Mouse (Mus musculus): ENCODE measurements around the gene Srcin1.
A peak's percentile ranks its signal among the peaks of the same experiment; 100 is the strongest.

Gene Srcin1

DNA sequence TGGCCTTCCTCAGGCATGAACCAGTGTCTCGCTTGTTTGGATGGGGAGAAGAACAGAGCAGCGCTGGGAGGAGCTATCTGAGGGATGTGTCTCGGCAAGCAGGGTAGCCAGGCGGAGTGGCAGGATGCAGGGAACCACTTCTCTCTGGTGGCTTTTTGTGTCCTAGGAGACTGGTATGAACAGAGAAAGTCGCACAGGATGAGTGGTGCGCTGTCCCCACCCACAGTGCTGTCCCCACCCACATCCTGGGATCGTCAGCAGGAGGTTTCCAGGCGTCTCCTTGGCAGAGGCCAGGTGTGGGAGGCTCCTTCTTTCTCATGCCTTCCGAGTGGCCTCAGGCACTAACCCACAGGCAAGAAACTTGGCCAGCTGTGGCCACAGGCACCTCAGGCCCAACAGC, 73.6 kb downstream of the Srcin1 start:
- no peak for DNase-seq (ENCODE audit: low spot score)

DNA sequence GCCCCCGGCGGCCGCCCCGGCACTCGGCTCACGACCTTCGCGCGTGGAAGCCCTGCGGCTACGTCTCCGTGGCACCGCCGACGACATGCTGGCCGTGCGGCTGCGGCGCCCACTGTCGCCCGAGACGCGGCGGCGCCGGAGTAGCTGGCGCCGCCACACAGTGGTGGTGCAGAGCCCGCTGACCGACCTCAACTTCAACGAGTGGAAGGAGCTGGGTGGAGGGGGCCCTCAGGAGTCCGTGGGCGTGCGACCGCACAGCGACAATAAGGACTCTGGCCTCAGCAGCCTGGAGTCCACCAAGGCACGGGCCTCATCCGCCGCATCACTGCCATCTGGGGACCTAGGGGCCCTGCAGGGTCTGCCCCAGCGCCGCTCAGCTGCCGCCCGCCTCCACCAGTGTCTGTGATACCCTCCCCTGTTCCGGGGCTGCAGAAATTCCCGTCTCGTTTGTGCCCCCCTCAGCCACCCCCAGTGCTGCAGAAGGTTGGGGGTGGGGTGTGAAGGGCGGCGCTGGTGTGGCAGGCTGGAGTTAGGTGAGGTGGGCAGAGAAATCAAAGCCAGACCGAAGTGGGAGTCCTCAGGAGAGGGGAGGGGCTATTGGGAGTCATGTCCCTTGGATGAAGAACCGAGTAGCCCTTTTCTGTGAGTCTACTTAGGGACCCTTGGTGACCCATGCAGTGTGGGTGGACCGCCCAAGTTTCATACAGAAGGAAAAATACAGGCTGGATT, 75.1 kb downstream of the Srcin1 start:
- DNase-seq (ENCODE audit: low spot score) = no peak

DNA sequence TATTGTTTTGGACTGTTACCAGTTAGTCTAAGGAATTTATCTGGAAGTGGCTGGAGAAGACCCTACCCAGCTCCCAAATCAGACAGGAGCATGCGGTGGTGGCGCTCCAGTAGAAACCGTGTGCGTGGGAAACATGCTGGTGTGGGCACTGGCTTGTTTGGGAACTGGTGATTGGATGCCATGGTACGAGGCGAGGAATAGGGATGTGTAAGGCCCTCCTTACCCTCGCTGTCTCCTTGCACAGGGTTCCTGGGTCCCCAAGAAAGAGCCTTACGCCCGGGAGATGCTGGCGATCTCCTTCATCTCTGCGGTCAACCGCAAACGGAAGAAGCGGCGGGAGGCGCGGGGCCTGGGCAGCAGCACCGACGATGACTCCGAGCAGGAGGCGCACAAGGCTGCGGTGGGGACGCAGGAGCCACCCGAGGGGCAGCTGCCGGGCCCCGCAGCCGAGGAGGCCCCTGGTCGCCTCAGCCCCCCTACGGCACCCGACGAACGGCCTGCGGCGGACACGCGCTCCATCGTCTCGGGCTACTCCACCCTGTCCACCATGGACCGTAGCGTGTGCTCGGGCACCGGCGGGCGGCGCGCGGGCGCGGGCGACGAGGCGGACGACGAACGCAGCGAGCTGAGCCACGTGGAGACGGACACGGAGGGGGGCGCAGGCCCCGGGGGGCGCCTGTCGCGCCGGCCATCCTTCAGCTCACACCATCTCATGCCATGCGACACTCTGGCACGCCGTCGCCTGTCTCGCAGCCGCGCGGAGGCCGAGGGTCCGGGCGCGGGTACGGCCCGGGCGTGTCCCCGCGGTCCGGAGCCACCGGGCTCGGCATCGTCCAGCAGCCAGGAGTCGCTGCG, 75.9 kb downstream of the Srcin1 start, which contains the start of gene 4933428G20Rik:
TSS of gene 4933428G20Rik (minus strand) at position 476 of the 855 bp plus-strand sequence.
- no peak for DNase-seq (ENCODE audit: low spot score)

- no peak for DNase-seq (ENCODE audit: low spot score)
These were observed 78.4 kb downstream of the Srcin1 start for GRCm38 (mm10) chr11:97497543-97497942.

- DNase-seq (ENCODE audit: low spot score) = no peak
These were observed 83.2 kb downstream of the Srcin1 start for GRCm38 (mm10) chr11:97492836-97493235.

DNA sequence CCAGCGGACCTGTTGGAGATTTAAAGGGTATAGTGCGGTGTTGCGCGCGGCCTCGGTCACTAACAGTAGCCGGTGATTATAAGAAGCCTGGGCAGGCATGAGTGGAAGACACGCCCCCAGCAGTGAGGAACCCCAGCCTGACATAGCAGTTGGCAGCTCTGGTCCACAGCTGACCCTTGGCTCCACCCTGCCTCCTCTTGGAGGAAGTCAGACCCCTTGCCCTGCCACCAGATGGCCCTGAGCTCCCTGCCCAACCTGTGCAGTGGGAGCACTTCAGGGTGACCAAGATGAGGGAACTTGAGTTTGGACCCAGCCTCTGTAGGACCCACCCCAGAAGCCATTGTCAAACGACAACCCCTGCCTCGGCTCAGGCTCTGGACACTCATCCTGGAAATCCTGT, 84.3 kb downstream of the Srcin1 start:
- no peak for DNase-seq (ENCODE audit: low spot score)

DNA sequence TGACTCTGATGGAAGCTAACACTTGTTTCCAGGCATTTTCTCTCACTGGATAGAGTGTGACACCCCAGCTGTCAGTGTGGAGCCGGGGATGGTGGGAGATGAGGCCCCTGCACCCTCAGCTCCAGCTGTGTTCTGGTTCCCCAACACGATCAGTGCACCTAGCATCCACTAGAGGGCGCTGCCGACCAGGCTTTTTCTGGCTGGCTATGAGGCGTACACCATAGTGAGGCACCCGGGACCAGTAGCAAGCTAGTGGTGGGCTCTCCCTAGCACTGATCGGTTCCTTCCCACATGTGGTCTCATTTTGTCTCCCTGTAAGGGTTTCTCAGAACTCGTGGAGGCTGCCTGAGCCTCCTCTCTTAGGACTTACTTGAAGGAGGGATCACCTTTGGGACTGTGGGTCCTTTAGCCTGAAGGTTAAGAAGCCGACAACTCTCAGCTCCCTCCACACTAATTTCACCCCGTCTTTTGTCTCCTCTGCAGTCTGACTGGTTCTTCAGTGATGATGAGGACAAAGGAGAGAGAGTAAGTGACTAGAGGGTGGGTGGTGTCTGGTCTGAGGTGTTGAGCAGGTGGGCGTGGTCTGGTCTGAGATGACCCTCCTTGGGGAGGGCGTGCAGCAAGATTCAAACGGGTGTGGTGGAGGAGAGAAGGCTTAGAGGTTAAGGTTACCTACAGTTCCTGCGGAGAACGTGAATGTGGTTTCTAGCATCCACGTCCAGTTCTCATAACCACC, 86.2 kb downstream of the Srcin1 start:
- no peak for DNase-seq (ENCODE audit: low spot score)

GRCm38 (mm10) chr11:97487656-97488055, 88.3 kb downstream of the Srcin1 start:
- DNase-seq (ENCODE audit: low spot score) = no peak

DNA sequence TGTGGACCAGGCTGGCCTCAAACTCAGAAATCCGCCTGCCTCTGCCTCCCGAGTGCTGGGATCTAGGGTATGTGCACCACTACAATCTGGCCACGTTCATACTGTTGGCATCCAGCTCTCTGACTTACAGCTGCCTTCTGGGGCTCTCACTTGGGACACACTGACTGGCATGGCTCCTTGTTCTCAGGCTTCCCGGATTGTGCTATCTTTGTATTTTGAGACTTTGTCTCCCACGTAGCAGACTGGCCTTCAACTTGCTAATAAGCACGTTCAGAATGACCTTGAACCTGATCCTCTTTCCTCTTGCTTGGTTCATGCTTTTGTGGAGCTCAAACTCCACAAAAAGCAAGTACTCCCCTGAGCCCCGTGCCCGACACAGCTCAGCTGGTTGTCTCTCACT, 90.3 kb downstream of the Srcin1 start:
- DNase-seq (ENCODE audit: low spot score) = no peak

DNA sequence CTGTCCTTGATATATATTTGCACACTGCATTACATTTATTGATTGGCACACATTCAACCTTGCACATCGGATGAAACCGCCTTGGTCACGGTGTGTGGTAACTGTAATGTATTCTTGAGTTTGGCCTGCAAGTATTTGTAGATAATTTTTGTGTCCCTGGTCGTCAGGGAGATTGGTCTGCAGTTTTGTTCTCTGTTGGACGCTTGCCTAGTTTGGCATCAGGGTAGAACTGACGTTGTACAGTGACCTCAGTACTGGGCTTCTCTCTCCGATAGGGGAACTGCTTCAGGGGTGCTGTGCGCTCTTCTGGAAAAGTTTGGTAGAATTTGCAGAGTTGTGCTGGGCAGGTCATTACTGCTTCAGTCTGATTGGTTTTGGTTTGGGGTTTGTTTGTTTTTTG, 96.2 kb downstream of the Srcin1 start:
- no peak for DNase-seq (ENCODE audit: low spot score)

- DNase-seq (ENCODE audit: low spot score) = no peak
These were observed 96.9 kb downstream of the Srcin1 start for GRCm38 (mm10) chr11:97479085-97479484.

- DNase-seq (ENCODE audit: low spot score) = no peak
These were observed 97.6 kb downstream of the Srcin1 start for GRCm38 (mm10) chr11:97478345-97478744.

DNA sequence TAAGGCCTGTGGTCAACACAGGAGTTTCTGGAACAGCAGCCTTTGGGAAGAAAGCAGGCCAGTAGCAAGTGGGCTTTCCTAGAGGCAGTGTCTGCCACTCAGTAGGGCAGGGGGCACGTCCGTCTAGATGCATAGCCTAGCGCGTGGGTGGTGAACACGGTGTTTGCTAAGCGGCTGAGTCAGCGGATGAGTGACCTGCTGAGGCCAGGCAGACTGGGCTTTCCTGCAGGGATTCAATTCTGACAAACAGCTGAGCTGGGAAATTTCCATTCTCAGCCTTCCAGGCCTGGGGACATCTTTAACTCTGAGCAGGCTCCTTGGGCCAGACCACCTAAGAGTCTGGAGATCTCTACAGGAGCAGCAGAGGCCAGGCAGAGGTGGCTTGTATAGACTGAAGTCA, 98.6 kb downstream of the Srcin1 start:
- no peak for DNase-seq (ENCODE audit: low spot score)

DNA sequence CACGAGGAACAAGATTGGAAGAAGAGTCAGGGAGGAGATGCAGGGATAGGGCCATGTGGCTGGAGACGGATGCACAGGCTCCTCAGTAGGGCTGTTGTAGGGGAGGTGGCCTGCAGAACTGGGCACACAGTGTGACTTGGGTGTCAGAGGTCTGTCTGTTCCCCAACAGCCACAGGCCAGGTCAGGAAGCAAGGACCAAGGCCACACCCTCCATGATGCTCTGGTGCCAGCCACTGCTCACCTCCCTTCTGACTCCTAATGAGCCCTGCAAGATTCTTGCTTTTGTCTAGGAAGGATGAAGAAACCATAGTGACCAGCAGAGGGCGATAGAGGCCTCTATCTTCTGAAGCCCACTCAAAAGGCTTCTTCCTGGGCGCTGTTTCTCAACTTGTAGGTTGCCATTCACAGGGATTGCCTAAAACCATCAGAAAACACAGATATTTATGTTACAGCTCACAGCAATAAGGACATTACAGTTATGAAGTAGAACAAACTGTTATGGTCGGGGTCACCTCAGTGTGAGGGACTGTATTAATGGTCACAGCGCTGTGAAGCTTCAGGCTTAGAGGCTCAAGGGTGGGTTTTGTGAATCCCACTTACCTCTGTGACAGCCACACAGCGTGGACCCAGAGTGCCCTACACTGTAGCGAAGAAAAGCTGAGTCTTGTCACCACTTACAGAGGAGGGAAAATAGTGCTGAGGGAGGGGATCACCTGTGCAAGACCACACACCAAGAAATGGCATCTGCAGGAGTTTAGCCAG, 99.5 kb downstream of the Srcin1 start:
- DNase-seq (ENCODE audit: low spot score) = no peak

DNA sequence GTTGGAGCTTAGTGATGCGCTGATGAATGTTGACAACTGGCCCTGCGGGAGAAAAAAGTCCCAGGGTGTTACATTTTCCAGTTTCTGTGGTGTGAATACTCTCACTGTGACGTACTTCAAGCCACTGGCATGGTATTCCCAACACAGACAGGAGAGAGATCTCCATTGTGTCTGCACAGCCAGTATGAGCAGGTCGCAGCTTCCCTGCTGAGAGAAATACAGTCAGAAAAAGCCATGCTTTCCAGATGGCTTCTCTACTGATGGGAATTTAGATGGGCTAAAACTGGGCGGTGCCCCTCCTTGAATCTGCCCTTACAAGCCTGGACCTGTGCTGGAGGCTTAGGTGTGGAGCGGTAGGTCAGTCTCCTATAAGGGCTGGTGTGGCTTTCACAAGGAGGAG, 104.7 kb downstream of the Srcin1 start:
- no peak for DNase-seq (ENCODE audit: low spot score)

- no peak for DNase-seq (ENCODE audit: low spot score)
These were observed 106.2 kb downstream of the Srcin1 start for GRCm38 (mm10) chr11:97469828-97470227.

- peak; percentile 57 for DNase-seq (ENCODE audit: low spot score)
These were observed 107.2 kb downstream of the Srcin1 start for GRCm38 (mm10) chr11:97468639-97469287.

- no peak for DNase-seq (ENCODE audit: low spot score)
These were observed 109.4 kb downstream of the Srcin1 start for GRCm38 (mm10) chr11:97466444-97467160.

DNA sequence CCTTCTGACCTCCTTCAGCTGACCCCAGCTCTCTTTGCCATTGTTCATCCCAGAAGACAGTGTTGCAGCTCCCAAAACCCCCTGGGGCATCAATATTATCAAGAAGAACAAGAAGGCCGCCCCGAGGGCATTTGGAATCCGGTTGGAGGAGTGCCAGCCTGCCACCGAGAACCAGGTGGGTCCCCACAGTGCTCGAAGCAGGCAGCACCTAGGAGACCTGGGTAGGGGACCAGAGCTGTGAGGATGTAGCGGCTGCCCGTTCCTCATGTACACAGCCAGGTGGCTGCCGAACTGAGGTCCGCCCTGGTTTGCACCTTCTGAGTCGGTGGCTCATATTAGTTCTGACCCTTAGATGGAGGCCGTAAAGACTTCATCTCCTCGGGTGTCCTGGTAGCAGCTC, 110.0 kb downstream of the Srcin1 start:
- DNase-seq (ENCODE audit: low spot score) = no peak

DNA sequence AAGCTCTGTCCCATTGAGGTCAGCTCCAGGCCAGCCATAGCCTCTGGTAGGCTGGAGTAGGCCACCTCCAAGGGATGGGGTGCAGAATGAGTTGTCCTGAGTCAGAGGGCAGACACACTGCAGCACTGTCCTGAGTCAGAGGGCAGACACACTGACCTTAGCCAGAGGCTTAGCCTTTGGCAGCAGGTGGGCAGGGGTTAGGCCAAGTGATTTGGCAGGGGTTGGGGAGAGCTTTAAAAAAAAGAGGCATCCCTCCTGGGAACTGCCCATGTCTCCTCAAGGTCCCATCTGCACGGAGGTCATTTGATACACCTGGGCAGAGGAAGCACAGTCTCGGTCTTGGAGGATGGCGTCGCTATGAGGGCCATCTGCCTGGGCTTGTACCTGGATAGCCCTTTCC, 112.0 kb downstream of the Srcin1 start:
- no peak for DNase-seq (ENCODE audit: low spot score)

DNA sequence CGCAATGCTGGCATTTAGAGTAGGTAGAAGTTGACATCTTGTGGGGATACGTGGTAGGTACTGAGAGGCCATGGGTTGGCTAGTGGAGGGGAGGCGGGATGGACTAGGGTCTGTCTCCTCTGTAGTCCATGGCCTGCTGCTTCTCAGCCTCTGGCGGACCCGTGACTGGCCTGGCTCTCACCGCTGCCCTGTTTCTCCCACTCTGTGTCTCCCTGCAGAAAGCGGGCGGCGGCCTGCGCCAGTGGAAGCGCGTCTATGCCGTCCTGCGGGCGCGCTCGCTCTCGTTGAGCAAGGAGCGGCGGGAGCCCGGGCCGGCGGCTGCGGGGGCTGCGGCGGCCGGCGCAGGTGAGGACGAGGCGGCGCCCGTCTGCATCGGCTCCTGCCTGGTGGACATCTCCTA, 112.8 kb downstream of the Srcin1 start:
- no peak for DNase-seq (ENCODE audit: low spot score)
